Mouse (Mus musculus) adrenal gland, adult 18-20 months (tissue): Measurements from ENCODE around the gene Osbp. TPM values are rescaled to one million over a fixed set of nuclear protein-coding genes. Genes with fewer than 3 reads are reported as not detected.
A peak's percentile ranks its signal among the peaks of the same experiment; 100 is the strongest.
"Not testable (repeated sequence)": the region's sequence is repeated elsewhere in the genome, so short reads cannot be mapped to it uniquely, and the experiment has no call there.

Source experiments
- DNase-seq, 2 experiments: peaks; one replicate each; pipeline ENCODE4 v3.0.0; 2021 to 2022; ENCODE audit warnings: low spot score in 2 of 2
- total RNA-seq, 2 experiments: library from RNA; stranded (reverse); gene quantifications; 1 replicate in 1 of 2; 2 replicates in 1 of 2; pipeline ENCODE4 v1.2.3; 2021

Gene Osbp
- total RNA-seq, 2 experiments from 2014 or later, result 61.3 to 90.1 TPM

DNA sequence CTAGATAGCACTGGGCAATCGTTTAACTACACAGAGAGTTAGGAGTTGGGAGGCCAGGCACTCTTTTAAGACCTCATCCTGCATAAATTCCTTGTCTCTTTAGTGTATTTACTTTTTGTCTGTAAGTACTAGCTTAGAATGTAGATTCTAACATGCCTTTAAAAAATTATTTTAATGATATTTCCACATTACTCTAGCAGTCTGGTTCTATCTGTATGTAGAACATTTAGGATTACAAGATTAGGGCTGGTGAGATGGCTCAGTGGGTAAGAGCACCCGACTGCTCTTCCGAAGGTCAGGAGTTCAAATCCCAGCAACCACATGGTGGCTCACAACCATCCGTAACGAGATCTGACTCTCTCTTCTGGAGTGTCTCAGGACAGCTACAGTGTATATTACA, 18.9 kb downstream of the Osbp start:
- DNase-seq, result not testable (repeated sequence)

- no peak for DNase-seq
These were observed 22.1 kb downstream of the Osbp start for GRCm38 (mm10) chr19:11987841-11988240.

DNA sequence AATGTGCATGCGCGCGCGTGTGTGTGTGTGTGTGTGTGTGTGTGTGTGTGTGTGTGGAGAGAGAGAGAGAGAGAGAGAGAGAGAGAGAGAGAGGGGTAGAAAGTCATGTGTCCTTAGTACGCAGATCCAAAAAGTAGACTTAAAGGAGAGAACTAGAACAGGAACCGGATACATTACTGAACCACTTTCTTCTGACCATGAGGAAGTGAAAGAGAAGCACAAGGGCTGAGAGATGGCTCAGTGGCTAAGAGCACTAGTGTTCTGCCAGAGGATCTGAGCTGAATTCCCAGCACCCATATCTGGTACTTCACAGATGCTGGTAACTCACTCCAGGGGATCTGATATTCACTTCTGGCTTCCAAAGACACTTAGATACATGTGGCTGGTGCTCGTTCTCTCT, 23.6 kb downstream of the Osbp start:
- no peak for DNase-seq

- no peak for DNase-seq
These were observed 26.3 kb downstream of the Osbp start for GRCm38 (mm10) chr19:11992034-11992433.

DNA sequence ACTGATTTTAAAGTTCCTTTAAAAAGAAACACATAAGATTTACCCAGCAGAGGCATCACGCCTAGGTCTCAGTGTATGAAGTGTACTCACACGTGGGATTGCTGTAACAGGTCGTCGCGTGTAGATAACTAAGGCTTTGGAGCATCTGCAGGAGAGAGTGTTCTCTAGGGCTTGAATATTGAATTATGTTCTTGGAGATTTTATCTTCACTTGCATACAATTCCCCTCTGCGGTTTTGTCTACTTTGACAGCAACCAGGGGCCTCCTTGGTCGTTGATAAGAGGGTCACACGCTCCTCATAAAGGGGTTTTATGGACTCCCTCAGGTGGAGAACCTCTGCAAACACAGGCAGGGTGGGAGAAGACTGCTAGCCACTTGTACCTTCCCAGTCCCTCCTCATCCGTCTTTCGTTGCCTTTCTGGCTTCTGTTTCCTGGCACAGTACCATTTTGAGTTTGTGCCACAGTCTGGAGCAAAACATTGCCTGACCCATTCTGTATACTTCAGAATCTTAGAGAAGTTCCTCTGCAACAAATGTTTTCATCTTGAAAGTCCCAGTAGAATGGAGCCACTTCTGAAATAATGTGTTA, 26.8 kb downstream of the Osbp start:
- DNase-seq, result no peak

- no peak for DNase-seq
These were observed 29.1 kb downstream of the Osbp start for GRCm38 (mm10) chr19:11994703-11995431.

GRCm38 (mm10) chr19:11995722-11996448, 30.1 kb downstream of the Osbp start:
- DNase-seq, result no peak

- DNase-seq, result no peak
These were observed 35.9 kb downstream of the Osbp start for GRCm38 (mm10) chr19:12001686-12002085.

GRCm38 (mm10) chr19:12002125-12002524, 36.4 kb downstream of the Osbp start:
- DNase-seq, result peak in 1 of 2 experiments; percentile 48

DNA sequence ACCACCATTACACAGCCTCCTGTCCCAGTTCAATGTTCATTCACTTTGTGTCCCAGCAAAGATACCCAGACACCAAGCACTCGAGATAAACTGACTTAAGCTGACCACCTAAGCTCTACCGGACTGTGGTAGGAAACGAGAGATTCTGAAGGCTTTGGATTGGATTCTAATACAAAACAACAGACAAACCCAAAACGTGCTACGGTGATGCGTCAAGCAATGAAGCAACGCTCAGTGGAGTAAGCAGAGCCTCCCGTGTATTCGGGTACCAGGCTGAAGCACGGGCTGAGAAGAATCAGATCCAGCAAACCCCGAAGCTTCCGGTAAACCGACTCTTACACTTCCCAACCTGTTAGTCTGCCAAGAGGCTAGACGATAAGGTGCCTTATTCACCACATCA, 37.0 kb downstream of the Osbp start:
- no peak for DNase-seq

GRCm38 (mm10) chr19:12003568-12003967, 37.8 kb downstream of the Osbp start:
- DNase-seq, result no peak

- no peak for DNase-seq
These were observed 38.7 kb downstream of the Osbp start for GRCm38 (mm10) chr19:12004216-12005008.

DNA sequence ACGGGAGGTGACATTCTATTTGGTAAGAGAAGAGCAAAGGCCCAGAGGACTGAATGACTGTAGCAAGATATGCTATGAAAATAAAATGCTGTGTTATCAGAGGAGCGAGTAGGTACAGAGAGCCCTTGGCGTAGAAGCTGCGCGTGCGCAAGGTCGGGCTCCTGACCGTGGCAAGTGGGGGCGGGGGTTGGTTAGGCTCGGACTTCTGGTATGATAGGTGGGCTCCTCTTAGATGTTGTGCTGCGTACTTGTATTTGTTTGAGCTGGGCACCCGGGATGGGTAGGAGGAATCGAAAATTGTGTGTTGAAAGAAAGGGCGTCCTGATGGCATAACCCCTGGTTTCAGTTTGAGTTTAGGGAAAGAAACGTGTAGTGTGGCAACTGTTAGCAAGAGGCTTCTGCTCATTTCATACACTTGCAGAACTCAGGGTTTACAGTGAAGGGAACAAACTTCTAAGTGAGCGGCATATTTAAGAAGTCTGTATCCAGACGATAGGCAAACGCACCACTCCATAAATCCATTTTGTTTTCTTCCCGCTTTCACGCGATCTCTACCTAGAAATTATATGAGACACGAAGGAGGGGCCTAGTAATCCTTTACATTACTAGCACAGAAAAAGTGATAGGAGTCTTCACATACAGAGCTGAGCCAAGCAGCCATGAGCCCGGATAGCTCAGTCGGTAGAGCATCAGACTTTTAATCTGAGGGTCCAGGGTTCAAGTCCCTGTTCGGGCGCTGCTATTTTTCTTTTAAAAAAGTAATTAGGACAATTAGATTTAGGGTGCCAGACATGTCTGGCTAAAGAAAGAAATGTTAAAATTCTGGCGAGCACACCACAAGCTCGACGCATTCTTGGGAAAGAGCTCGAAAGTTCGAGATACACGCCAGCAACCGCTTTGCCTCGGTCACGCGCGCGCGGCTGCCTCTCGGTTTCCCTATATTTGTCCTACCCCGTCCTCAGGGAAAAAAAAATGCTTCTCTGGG, 39.9 kb downstream of the Osbp start:
- peak; percentile 84 to 92 for DNase-seq

- DNase-seq, result no peak
These were observed 40.7 kb downstream of the Osbp start for GRCm38 (mm10) chr19:12006361-12006947.

DNA sequence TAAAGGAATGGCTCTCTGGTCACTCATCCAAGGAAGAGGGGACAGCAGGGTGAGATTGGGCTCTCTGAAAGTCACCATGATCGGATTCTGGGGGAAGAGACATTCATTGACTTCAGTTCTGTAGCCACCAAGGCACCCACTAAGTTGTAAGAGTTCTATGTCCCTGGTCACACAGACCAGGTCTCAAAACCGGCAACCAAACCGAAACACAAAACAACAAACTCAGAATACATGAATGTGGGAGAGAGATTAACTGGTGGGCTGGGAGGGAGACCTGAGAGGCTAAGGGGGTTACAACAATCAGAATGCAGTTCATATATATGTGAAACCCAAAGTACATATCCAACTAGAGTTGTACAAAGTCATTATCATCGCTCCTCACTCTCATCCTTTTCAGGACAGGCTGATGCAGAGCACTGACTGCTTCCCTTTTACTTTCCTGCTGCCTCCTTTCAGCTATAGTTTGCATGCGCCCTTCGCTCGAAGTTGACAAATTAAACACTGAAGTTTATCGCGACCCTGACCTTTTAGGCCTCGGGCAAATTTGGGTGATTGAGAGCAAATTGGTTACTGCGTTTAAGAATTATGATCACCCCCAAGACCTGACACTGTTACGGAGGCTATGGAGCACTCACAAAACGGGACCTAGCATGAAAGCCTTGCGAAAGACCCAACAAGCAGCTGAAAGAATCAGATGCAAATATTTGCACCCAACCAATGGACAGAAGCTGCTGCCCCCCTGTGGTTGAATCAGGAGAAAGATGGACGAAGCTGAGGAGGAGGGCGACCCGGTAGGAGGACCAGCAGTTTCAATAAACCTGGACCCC, 41.6 kb downstream of the Osbp start:
- peak; percentile 49 to 51 for DNase-seq

- DNase-seq, result no peak
These were observed 43.0 kb downstream of the Osbp start for GRCm38 (mm10) chr19:12008410-12009380.

DNA sequence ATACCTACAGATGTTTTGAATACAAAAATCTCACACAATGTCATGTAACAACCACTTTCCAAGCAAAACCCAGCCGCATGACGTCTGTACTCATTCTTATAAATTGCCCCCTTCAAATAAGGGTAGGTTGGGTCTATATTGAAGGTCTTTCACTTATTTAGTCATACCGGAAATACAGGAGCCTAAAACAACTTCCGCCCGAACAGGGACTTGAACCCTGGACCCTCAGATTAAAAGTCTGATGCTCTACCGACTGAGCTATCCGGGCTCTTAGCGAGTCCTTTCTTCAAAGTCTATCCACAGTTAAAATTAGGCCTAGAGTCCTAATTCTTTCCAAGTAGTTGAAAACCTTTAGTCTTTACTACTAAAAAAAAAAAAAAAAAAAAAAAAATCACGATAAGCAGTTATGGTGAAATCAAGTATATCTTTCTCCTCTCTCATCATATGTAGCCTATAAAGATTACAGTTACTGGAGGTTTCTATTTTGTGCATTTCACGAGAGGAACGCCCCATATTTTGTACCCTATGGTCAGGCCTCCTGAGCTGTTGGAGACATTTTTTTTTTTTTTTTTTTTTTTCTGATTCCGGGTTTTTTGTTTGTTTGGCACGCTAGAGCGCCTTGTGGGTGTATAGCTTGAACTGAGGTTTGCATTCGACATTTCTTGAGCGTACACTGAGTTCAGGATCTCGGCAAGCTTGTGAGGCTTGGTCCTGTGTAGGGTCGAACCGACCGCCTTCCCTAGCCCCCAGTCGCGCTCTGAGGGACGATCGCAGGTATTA, 44.0 kb downstream of the Osbp start:
- DNase-seq, result peak; percentile 64 to 76
